9 mouse cellular contexts compared by ENCODE assay signal in the genomic region with DNA sequence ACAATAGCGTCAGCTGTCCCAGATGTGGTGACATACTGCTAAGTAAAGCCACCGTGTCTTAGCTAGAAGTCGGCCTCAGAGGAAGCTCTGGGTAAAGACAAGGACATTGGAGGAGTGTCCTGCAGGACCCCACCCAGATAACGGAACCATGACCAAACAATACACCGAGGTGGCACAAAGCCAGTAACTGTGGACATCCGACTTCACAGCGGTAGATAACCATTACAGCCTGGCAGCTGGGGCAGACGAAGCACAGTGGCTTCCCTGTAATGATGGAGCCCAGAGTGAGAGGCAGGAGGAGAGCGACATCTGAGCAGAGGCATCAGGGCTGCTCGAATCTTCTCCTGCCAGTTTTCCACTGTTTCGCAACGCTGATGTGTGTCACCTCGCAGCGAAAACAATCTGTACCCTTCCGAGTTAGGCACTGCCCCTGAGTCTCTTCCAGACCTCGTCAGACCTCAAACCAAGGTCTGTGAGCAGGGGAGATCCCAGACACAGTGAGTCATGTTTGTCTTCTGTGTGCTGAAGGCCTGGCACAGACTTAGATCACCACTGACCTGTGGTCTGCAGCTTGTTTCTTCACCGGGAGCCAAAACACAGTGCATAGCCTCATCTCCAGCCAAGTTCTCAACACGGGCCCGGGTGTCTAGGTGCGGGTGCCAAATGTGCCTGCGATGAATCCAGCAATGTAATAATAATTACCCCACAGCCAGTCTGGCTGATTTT.
DNase-seq lines count a peak whose midpoint lies in the region; ATAC-seq and TF ChIP-seq lines count a peak whose summit lies in the region.
"Had no signal": no experiment of that assay in that cellular context is flagged by ENCODE, and none has a peak within 500 bp of the region (broad histone marks: within the 10 kb centered on the region; RNA-seq: fewer than 3 reads in every experiment).

No protein-coding gene starts in this region.

- no peak overlapping the region for H3K9ac ChIP-seq in kidney, embryonic 16.5 days (replicated peaks; ENCODE audit: low read length)
- H3K9ac ChIP-seq: neural tube, embryonic 12.5 days had no signal

- H3K79me2 ChIP-seq in macrophage (ENCODE audit: inconsistent target) = no peaks in the 10 kb centered on the region; the same call in 1 of the 2 replicates

- TF ChIP-seq CTCF in kidney, adult 2 months (conservative IDR thresholded peaks at IDR 0.05; ENCODE audit: insufficient read depth, insufficient read length, low read depth, low read length) = no peak
- TF ChIP-seq CTCF in embryonic fibroblast, embryonic 13.5 days (IDR thresholded peaks at IDR 0.05; ENCODE audit: borderline replicate concordance, insufficient read depth, low read length) = no peak

- H3K4me1 ChIP-seq in kidney, adult 2 months (ENCODE audit: control insufficient read depth, insufficient read depth, low read length) = no peaks in the 10 kb centered on the region
- H3K4me1 ChIP-seq in kidney, embryonic 16.5 days (ENCODE audit: insufficient read depth, low read length) = 0 out of 2 replicates have a peak, but pooled peaks cover 2% of the 10 kb centered on the region
- H3K4me1 ChIP-seq in embryonic fibroblast, embryonic 13.5 days (ENCODE audit: control insufficient read depth, insufficient read depth, low read length) = peaks cover 39% of the 10 kb centered on the region

- intact Hi-C loops in heart, postnatal 10 days (cut with DNase I) = no loop called here

- no peaks in the 10 kb centered on the region for H3K36me3 ChIP-seq in kidney, adult 2 months (ENCODE audit: control insufficient read depth, insufficient read depth, low read length)
- no peaks in the 10 kb centered on the region for H3K36me3 ChIP-seq in kidney, embryonic 16.5 days (ENCODE audit: insufficient read depth, low read length)
- no peaks in the 10 kb centered on the region for H3K36me3 ChIP-seq in macrophage (ENCODE audit: inconsistent target)
- H3K36me3 ChIP-seq: neural tube, embryonic 12.5 days had no signal

- H3K27ac ChIP-seq in kidney, adult 2 months (ENCODE audit: insufficient read depth, low read depth, low read length) = no peak overlapping the region
- H3K27ac ChIP-seq in kidney, embryonic 16.5 days (ENCODE audit: low read length) = no peak overlapping the region
- peak overlapping the region; percentile 82; the same call in 1 of the 2 replicates for H3K27ac ChIP-seq in embryonic fibroblast, embryonic 13.5 days (ENCODE audit: insufficient read depth, low read length)
- peak overlapping the region; percentile 56 for H3K27ac ChIP-seq in macrophage
- H3K27ac ChIP-seq: neural tube, embryonic 12.5 days had no signal

- no peaks in the 10 kb centered on the region for H3K27me3 ChIP-seq in kidney, adult 2 months (replicated peaks; ENCODE audit: control insufficient read depth, insufficient read depth, low read length)
- H3K27me3 ChIP-seq in kidney, embryonic 16.5 days (ENCODE audit: insufficient read depth, low read length) = no peaks in the 10 kb centered on the region
- H3K27me3 ChIP-seq: neural tube, embryonic 12.5 days had no signal

- 60% methylated on average over 21 of the region's 21 CpGs for WGBS in kidney, adult 2 months
- 60% methylated on average over 21 of the region's 21 CpGs for WGBS in kidney, embryonic 16.5 days
- WGBS in macrophage (ENCODE audit: missing documents) = 46% methylated on average over 21 of the region's 21 CpGs

- ATAC-seq in kidney, embryonic 16.5 days (ENCODE audit: low FRiP score, low TSS enrichment) = no peak
- no peak for ATAC-seq in erythroblast, adult 5-6 weeks (replicated peaks; ENCODE audit: low FRiP score, poor library complexity, severe bottlenecking)

- H3K4me2 ChIP-seq in kidney, embryonic 16.5 days (replicated peaks; ENCODE audit: low read depth, low read length) = no peak overlapping the region
- H3K4me2 ChIP-seq: neural tube, embryonic 12.5 days had no signal

- no peak for TF ChIP-seq POLR2A in kidney, adult 2 months (IDR thresholded peaks at IDR 0.05; ENCODE audit: low read depth, low read length)
- no peak; the same call in 1 of the 2 replicates for TF ChIP-seq POLR2A in embryonic fibroblast, embryonic 13.5 days (IDR thresholded peaks at IDR 0.05; ENCODE audit: low read depth, low read length)

- peak; percentile 11 for DNase-seq in kidney, adult 2 months
- DNase-seq in adrenal gland, adult 2 months = peak; percentile 91
- DNase-seq in heart, postnatal 10 days = peak; percentile 29 to 47
- no peak for DNase-seq in liver

- no peak overlapping the region for H3K4me3 ChIP-seq in kidney, adult 2 months (ENCODE audit: insufficient read depth, low read depth, low read length)
- no peak overlapping the region for H3K4me3 ChIP-seq in kidney, embryonic 16.5 days (ENCODE audit: low read length)
- no peak overlapping the region for H3K4me3 ChIP-seq in embryonic fibroblast, embryonic 13.5 days (ENCODE audit: insufficient read depth, low read length)
- no peak overlapping the region for H3K4me3 ChIP-seq in macrophage (ENCODE audit: inconsistent target)
- H3K4me3 ChIP-seq: neural tube, embryonic 12.5 days had no signal

- no peaks in the 10 kb centered on the region for H3K9me3 ChIP-seq in kidney, embryonic 16.5 days (ENCODE audit: low read length)
- H3K9me3 ChIP-seq: neural tube, embryonic 12.5 days had no signal

Comparison
In these comparisons a context has a peak if more than half of its experiments do, and no peak if none do; other contexts are left out.
1. H3K27ac ChIP-seq: peak in embryonic fibroblast, embryonic 13.5 days (single experiment) and macrophage (single experiment); none in kidney, adult 2 months (single experiment) and kidney, embryonic 16.5 days (single experiment).